Mouse (Mus musculus) MEL (cell line): ENCODE measurements around the gene Psmd8. TPM values are rescaled to one million over a fixed set of nuclear protein-coding genes. Genes with fewer than 3 reads are reported as not detected.
"Not testable (repeated sequence)": the region's sequence is repeated elsewhere in the genome, so short reads cannot be mapped to it uniquely, and the experiment has no call there.

Source experiments
- DNase-seq: peaks from one replicate; pipeline ENCODE4 v3.0.0; 2011; ENCODE audit warnings: low read depth, low spot score
- H3K27ac ChIP-seq: 2 replicates; pipeline ENCODE4 v1.5.1; 2012; ENCODE audit warnings: low read depth, mild to moderate bottlenecking, control low read depth, low read length, moderate library complexity; ENCODE audit not compliant: control insufficient read depth
- H3K27me3 ChIP-seq, 2 experiments: fragments of 150-350 bp in 1 of 2; sonication (generic) in 1 of 2; 2 replicates each; pipeline ENCODE4 v1.6.1; 2012; ENCODE audit warnings: low read length in 2 of 2, mild to moderate bottlenecking in 2 of 2, improper control_type of control experiment in 1 of 2, moderate library complexity in 1 of 2; ENCODE audit not compliant: insufficient read depth in 2 of 2, control insufficient read depth in 1 of 2
- H3K36me3 ChIP-seq, 2 experiments: 2 replicates each; pipeline ENCODE4 v1.6.1; 2012 to 2014; ENCODE audit warnings: low read length in 2 of 2, improper control_type of control experiment in 1 of 2, inconsistent platforms in 1 of 2, mild to moderate bottlenecking in 1 of 2; ENCODE audit not compliant: insufficient read depth in 2 of 2, control insufficient read depth in 1 of 2
- H3K4me1 ChIP-seq, 2 experiments: fragments of 150-350 bp in 1 of 2; sonication (generic) in 1 of 2; 2 replicates each; pipeline ENCODE4 v1.6.1; 2012; ENCODE audit warnings: low read length in 2 of 2, improper control_type of control experiment in 1 of 2, mild to moderate bottlenecking in 1 of 2; ENCODE audit not compliant: insufficient read depth in 2 of 2, control insufficient read depth in 1 of 2
- H3K4me3 ChIP-seq, 2 experiments: fragments of 150-350 bp in 1 of 2; sonication (generic) in 1 of 2; 2 replicates each; pipeline ENCODE4 v1.5.1; 2012; ENCODE audit warnings: low read depth in 2 of 2, low read length in 2 of 2, mild to moderate bottlenecking in 2 of 2, moderate library complexity in 2 of 2, control low read depth in 1 of 2, improper control_type of control experiment in 1 of 2; ENCODE audit not compliant: control insufficient read depth in 1 of 2, insufficient read depth in 1 of 2
- H3K79me2 ChIP-seq: 2 replicates; pipeline ENCODE4 v1.6.1; 2012; ENCODE audit warnings: mild to moderate bottlenecking, low read length, moderate library complexity; ENCODE audit not compliant: control insufficient read depth, poor library complexity, insufficient read depth
- H3K9ac ChIP-seq: 2 replicates; pipeline ENCODE4 v1.6.1; 2012; ENCODE audit warnings: low read depth, mild to moderate bottlenecking, control low read depth, low read length, moderate library complexity; ENCODE audit not compliant: control insufficient read depth, poor library complexity, severe bottlenecking
- H3K9me3 ChIP-seq: fragments of 150-350 bp; sonication (generic); replicated peaks from 2 replicates; pipeline ENCODE4 v1.6.1; 2012; ENCODE audit warnings: mild to moderate bottlenecking, low read length, improper control_type of control experiment, moderate library complexity; ENCODE audit not compliant: insufficient read depth
- CHD1 ChIP-seq: IDR thresholded peaks from 2 replicates; pipeline ENCODE4 v1.6.1; 2012; ENCODE audit warnings: low read depth, mild to moderate bottlenecking, inconsistent platforms, low read length, improper control_type of control experiment
- CTCF ChIP-seq, 3 experiments: IDR thresholded peaks in 2 of 3; conservative IDR thresholded peaks in 1 of 3; 2 replicates each; pipeline ENCODE4 v1.5.1; 2011 to 2012; ENCODE audit warnings: low read length in 3 of 3, low read depth in 2 of 3, mild to moderate bottlenecking in 2 of 3, improper control_type of control experiment in 1 of 3, inconsistent platforms in 1 of 3, mixed read lengths in 1 of 3, moderate library complexity in 1 of 3; ENCODE audit not compliant: control insufficient read depth in 1 of 3, insufficient read depth in 1 of 3, poor library complexity in 1 of 3, severe bottlenecking in 1 of 3
- E2F4 ChIP-seq: IDR thresholded peaks from 2 replicates; pipeline ENCODE4 v1.6.1; 2011; ENCODE audit warnings: low read depth, low read length, improper control_type of control experiment, borderline replicate concordance
- EP300 ChIP-seq, 2 experiments: IDR thresholded peaks; 2 replicates each; pipeline ENCODE4 v1.6.1; 2011; ENCODE audit warnings: improper control_type of control experiment in 2 of 2, low read length in 2 of 2, low read depth in 1 of 2, mild to moderate bottlenecking in 1 of 2
- GABPA ChIP-seq: IDR thresholded peaks from 2 replicates; pipeline ENCODE4 v1.6.1; 2012; ENCODE audit warnings: low read depth, mild to moderate bottlenecking, inconsistent platforms, low read length, improper control_type of control experiment, moderate library complexity
- GATA1 ChIP-seq: IDR thresholded peaks from 2 replicates; pipeline ENCODE4 v1.6.1; 2011; ENCODE audit warnings: low read depth, low read length, improper control_type of control experiment
- JUND ChIP-seq: IDR thresholded peaks from 2 replicates; pipeline ENCODE4 v1.6.1; 2011; ENCODE audit warnings: low read depth, mild to moderate bottlenecking, improper control_type of control experiment, low read length
- KAT2A ChIP-seq: conservative IDR thresholded peaks from 2 replicates; pipeline ENCODE4 v1.6.1; 2012; ENCODE audit warnings: low read depth, low read length, improper control_type of control experiment, inconsistent platforms
- MAFK ChIP-seq: IDR thresholded peaks from 2 replicates; pipeline ENCODE4 v1.6.1; 2011; ENCODE audit warnings: low read depth, mild to moderate bottlenecking, low read length, improper control_type of control experiment, borderline replicate concordance
- MAX ChIP-seq: IDR thresholded peaks from 2 replicates; pipeline ENCODE4 v1.6.1; 2011; ENCODE audit warnings: low read length, improper control_type of control experiment
- NELFE ChIP-seq: IDR thresholded peaks from 2 replicates; pipeline ENCODE4 v1.6.1; 2011; ENCODE audit warnings: low read depth, low read length, improper control_type of control experiment
- POLR2AphosphoS2 ChIP-seq: IDR thresholded peaks from 2 replicates; pipeline ENCODE4 v1.6.1; 2011; ENCODE audit warnings: low read length, improper control_type of control experiment
- RCOR1 ChIP-seq: IDR thresholded peaks from 2 replicates; pipeline ENCODE4 v1.6.1; 2012; ENCODE audit warnings: low read depth, mild to moderate bottlenecking, inconsistent platforms, low read length, improper control_type of control experiment
- SMC3 ChIP-seq: IDR thresholded peaks from 2 replicates; pipeline ENCODE4 v1.6.1; 2011; ENCODE audit warnings: low read depth, low read length, improper control_type of control experiment
- TAL1 ChIP-seq: IDR thresholded peaks from 2 replicates; pipeline ENCODE4 v1.6.1; 2012; ENCODE audit warnings: mild to moderate bottlenecking, inconsistent platforms, low read length, moderate library complexity, mixed read lengths
- TBP ChIP-seq: IDR thresholded peaks from 2 replicates; pipeline ENCODE4 v1.8.0; 2011; ENCODE audit warnings: low read depth, low read length, improper control_type of control experiment
- TCF12 ChIP-seq: IDR thresholded peaks from 2 replicates; pipeline ENCODE4 v1.6.1; 2014; ENCODE audit warnings: low read depth, mild to moderate bottlenecking, inconsistent platforms, low read length, improper control_type of control experiment, moderate library complexity
- USF2 ChIP-seq, 2 experiments: IDR thresholded peaks; 2 replicates each; pipeline ENCODE4 v1.6.1; 2011 to 2012; ENCODE audit warnings: improper control_type of control experiment in 2 of 2, low read length in 2 of 2, borderline replicate concordance in 1 of 2, inconsistent platforms in 1 of 2, low read depth in 1 of 2, mild to moderate bottlenecking in 1 of 2; ENCODE audit not compliant: insufficient read depth in 1 of 2
- ZC3H11A ChIP-seq: IDR thresholded peaks from 2 replicates; pipeline ENCODE4 v1.6.1; 2012; ENCODE audit warnings: low read depth, mild to moderate bottlenecking, inconsistent platforms, low read length, improper control_type of control experiment
- ZMIZ1 ChIP-seq: IDR thresholded peaks from 2 replicates; pipeline ENCODE4 v1.6.1; 2012; ENCODE audit warnings: low read depth, mild to moderate bottlenecking, inconsistent platforms, low read length, improper control_type of control experiment, moderate library complexity
- polyA plus RNA-seq, 2 experiments: library from polyadenylated mRNA; stranded (reverse) in 1 of 2; unstranded in 1 of 2; fragments of >175 nt in 1 of 2; fragments of >200 nt in 1 of 2; gene quantifications; 2 replicates each; pipeline versions ENCODE4 v1.2.1 to v1.2.4; 2012; ENCODE audit warnings: low replicate concordance in 2 of 2, low read depth in 1 of 2; ENCODE audit not compliant: insufficient read length in 2 of 2, insufficient read depth in 1 of 2, missing spikeins in 1 of 2
- total RNA-seq: library from RNA; depleted of rRNA; stranded (reverse); fragments of 300-350 nt; gene quantifications from 2 replicates; pipeline ENCODE4 v1.2.3, GENCODE M21; 2012

The Psmd8 gene
- total and polyA plus RNA-seq, 3 experiments, result 159 to 196 TPM; not detected in 1

DNA sequence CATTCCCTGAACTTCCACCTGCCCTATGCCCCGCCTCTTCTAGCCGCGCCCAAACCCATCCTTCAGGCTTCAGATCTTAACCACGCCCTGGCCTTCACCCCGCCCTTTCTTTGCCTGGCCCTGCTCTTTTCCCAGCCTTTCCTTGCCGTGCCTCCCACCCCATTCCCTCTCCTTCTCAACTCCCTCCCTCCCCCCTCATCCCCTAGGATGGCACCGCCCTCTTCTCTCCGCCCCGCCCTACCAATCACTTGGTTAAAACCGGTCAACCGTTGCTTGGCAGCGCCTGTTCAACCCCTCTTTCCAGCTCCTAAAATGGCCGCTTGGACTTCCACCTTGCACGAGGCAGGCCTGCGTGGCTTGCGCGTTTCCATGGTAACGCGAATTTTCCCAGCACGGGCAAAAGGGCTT is 33.2 kb upstream of the Psmd8 start, which contains the start of gene Catsperg1:
Gene Catsperg1 (minus strand): TSS at position 361 of the 408 bp plus-strand sequence.
- H3K27me3 ChIP-seq, result no peaks in the 10 kb centered on the region
- peaks cover 1 to 3% of the 10 kb centered on the region in 2 experiments; a peak in 3 of 4 replicates for H3K4me1 ChIP-seq
- no peak for DNase-seq
- no peaks in the 10 kb centered on the region for H3K79me2 ChIP-seq
- no peak within 1 kb of the TSS for H3K27ac ChIP-seq
- no peak within 1 kb of the TSS for H3K4me3 ChIP-seq
- no peaks in the 10 kb centered on the region for H3K9me3 ChIP-seq
- H3K36me3 ChIP-seq, result peaks cover 0 to 2% of the 10 kb centered on the region in 2 experiments; a peak in 2 of 4 replicates
- H3K9ac ChIP-seq, result no peak within 1 kb of the TSS
- TF ChIP-seq ZC3H11A (no peak), POLR2AphosphoS2 (no peak), MAX (no peak), KAT2A (no peak), CTCF (IDR thresholded peaks at IDR 0.05 in 2 of 3, conservative IDR thresholded peaks at IDR 0.05 in 1 of 3; ENCODE audit: control insufficient read depth in 1 of 3, insufficient read depth in 1 of 3, low read depth in 2 of 3, low read length in 3 of 3, poor library complexity in 1 of 3, severe bottlenecking in 1 of 3) (no peak), JUND (no peak), TBP (no peak), MAFK (no peak), GABPA (no peak), ZMIZ1 (no peak), TCF12 (no peak), CHD1 (no peak), RCOR1 (no peak), NELFE (no peak), SMC3 (no peak), EP300 (IDR thresholded peaks at IDR 0.05; ENCODE audit: low read depth in 1 of 2, low read length in 2 of 2) (no peak), GATA1 (no peak), E2F4 (no peak), USF2 (IDR thresholded peaks at IDR 0.05; ENCODE audit: borderline replicate concordance in 1 of 2, insufficient read depth in 1 of 2, low read depth in 1 of 2, low read length in 2 of 2) (no peak), TAL1 (no peak)

DNA sequence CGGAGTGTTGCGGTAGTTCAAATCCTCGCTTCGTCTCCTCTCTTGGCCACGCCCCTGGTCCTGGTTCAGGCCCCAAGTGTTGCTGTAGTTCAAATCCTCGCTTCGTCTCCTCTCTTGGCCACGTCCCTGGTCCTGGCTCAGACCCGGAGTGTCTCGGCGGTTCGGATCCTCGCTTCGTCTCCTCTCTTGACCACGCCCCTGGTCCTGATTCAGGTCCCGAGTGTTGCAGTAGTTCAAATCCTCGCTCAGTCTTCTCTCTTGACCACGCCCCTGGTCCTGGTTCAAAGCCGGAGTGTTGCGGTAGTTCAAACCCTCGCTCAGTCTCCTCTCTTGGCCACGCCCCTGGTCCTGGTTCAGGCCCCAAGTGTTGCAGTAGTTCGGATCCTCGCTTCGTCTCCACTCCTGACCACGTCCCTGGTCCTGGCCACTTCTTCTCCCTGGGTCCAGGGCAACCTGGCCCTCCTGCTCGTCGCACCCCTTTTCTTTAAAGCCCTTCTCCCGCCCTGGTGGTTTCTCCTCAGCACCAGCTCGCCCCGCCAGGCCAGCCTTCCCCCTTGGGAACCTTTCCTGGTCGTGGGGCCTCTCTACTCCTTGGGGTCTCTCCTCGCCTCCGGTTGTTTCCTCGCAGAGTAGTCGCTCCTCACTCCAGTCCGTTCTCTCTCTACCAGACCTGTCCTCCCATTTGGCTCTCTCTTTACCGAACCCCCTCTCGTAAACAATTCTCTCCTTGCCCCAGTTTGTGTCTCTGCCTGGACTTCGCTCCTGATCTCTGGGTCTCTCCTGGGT is 32.5 kb upstream of the Psmd8 start:
- not testable (repeated sequence) for DNase-seq, H3K27ac ChIP-seq, H3K79me2 ChIP-seq, H3K9me3 ChIP-seq, H3K4me1 ChIP-seq, H3K4me3 ChIP-seq, H3K36me3 ChIP-seq, H3K9ac ChIP-seq, H3K27me3 ChIP-seq
